Mouse (Mus musculus): ENCODE measurements at regions not wholly inside any gene's neighbourhood (a gene's known extent, or its start where the extent isn't known, plus 50 kb on each side); places are given as distances from the start of the nearest gene placed in this dataset.

DNA sequence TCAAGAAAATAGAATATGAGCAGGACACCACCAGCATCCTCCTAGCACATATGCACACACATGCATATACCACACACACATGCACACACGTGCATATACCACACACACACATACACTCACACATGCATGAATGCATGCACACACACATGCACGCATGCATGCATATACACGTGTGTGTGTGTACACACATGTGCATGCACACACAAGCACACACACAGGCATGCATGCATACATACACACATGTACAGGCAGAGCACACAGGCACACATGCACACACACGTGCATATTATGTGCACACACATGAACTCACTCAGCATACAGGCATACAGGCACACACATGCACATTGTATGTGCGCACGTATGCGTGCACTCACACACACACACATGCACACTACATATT, 275.7 kb upstream of the Sash1 start:
- no peak for DNase-seq

DNA sequence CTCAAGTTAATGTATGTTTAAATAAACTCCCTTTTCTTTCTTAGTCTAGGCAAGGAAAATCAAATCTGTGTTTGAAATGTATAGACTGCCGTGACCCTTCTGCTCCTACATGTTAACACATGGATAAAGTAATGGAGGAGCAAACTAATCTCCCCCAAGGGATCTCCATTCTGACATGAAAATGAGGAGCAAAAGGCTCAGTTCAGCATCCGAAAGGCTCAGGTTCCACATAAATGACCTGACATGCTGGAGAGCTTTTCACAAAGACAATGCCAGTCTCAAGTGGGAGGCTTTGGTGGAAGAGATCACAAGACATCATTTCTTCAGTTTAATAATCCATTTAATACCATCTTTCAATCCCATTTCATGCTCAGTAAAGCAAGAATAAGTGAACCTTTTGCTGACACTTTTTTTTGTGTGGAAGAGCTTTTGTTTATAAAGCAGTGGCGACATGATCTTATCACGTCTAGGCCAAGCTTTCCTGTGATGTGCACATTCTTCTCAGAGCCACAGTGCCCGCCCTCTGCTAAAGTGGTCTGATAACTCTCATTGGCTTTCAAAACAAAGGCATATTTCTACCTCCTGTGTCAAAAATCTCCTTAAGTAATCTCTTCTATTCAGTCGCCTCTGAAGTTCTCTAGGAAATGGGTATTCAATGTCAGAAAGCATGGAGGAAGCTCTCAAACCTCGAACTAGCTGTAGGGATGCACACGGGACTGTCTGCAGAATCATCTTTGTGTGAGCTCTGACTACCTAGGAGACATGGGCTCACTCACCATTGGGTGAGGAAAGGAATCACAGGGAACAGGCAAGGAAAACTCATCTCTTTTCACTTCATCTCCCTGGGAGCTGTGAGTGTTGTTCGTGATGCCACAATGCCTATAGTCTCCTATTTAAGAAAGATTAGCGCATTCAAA, 271.7 kb upstream of the Sash1 start:
- no peak for DNase-seq

DNA sequence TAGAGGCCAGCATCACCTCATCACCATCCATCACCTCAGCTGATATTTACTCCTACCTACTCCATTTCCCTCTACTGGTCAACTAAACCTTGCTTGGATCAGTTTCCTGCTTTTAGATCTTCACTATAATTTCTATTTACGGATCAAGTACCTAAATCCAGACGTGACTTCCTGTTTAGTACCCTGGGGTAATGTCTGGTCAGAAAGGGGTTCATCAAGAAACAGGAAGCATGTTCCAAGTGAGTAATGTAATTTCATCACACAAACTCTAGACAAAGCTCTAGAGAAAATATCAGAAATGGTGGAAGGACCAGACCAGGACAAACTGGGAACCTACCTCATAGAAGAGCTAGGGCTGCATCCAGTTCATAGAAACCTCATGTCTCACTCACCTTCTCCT, 250.2 kb upstream of the Sash1 start:
- DNase-seq = no peak

GRCm38 (mm10) chr10:9134293-9135021, 248.6 kb upstream of the Sash1 start:
- no peak for DNase-seq

GRCm38 (mm10) chr10:9130061-9130460, 244.2 kb upstream of the Sash1 start:
- DNase-seq = no peak

DNA sequence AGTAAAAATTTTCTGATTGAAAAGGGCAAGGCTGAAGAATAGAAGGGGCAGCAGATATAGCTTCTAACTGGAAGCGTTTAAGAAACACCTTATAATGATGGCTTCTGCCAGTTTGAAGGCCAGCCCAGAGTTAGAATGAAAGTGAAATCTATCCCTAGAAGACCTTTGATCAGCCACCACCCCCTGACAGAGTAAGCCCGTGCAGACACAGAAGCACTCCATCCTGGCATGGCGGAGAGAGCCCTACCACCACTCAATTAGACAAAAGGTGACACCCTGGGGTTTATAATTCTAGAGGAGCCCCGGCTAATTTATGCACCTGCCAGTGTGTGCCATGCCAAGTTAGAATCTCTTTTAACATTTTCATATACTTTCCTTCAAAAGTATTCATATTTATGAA, 233.4 kb upstream of the Sash1 start:
- no peak for DNase-seq

DNA sequence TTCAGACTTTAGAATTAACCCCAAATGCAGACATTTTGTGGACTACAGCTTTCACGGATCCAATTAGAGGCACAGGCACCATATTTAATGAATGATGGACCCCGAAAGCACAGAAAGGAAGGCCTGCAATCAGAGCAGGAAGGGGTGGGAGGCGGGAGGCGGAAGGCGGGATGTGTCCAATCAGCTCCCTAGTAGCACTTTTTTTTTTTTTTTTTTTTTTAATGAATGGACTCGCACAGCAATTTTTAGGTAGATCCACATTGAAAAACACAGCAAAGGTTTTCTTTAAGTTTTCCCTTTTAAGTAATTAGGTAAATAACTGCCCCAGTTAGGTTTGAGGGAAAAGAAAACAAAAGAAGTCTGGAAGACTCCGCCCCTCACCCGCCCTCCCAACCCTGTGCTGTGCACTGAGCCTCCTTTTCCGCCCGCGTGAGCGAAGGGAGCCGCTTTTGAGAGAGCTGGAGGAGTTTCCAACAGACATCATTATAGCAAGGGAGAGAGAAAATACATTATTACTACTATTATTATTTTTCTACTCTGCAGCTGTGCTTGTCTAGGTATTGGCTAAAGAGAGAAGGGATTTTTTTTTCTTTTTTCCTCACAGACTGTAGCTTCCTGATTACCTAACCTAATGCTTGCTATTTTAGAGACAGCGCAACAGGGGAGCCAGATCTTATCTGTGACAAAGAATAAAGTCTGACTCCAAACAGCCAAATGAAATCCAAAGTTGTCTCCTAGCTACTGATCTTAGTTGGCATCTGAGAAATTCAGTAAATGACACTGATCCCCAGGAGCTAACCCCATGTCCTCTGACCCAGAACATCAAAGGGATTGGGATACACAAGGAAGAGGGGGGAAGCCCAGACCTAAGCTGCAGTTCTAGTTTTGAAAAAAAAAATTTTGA, 232.0 kb upstream of the Sash1 start:
- peak; percentile 6 for DNase-seq

DNA sequence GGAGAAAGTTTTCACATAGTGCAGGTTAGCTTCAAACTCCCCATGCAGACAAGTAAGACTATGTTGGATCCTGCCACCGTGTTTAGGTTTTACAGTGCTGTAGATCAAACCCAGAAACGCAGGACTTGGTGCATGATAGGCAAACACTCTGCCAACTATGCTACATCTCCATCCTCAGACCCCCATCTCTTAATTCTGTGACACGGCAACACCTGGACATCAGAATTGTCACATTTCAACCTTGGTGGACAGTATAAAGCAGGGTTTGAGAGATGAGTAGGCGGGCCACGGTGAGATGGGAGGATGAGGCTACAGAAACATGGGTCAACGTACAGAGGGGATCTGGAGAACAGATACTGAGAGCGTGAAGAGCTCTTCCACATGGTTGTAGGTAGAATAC, 231.3 kb upstream of the Sash1 start:
- no peak for DNase-seq

GRCm38 (mm10) chr10:9113706-9114105, 227.8 kb upstream of the Sash1 start:
- no peak for DNase-seq

DNA sequence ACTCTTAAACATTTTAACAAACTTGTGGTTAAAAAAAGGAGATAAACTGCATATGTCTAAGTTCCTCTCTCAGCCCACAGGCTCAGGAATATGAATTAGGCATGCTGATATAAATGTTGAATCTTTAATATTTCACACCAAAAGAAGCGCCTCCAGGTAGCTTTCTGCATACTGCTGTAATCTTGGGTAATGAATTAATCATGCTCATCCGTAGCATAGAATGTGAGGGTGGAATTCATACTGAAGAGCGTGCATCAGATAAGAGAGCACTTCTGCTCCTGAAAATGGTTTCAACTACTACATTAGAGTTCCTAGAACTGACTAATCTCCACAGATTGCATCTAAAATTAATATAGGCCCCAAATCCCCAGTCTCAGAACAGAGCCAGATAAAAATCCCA, 225.2 kb upstream of the Sash1 start:
- DNase-seq = no peak

DNA sequence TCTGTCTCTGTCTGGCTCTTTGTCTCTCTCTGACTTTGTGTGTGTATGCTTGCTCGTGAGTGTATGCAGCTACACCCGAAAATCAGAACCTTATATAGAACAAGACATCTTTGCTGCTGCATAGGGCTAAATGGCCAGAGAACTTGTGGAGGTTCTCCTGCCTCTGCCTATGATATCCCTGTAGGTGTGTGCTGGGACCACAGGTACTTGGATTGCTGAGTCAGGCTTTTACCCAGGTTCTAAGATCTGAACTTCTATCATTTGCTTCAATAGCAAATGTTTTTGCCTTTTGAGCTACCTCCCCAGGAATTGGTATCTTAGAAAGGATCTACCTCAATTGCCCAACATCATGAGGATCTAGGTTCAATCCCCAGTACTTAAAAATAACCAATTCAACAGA, 210.3 kb upstream of the Sash1 start:
- DNase-seq = no peak

- no peak for DNase-seq
These were observed 209.3 kb upstream of the Sash1 start for GRCm38 (mm10) chr10:9095163-9095562.

DNA sequence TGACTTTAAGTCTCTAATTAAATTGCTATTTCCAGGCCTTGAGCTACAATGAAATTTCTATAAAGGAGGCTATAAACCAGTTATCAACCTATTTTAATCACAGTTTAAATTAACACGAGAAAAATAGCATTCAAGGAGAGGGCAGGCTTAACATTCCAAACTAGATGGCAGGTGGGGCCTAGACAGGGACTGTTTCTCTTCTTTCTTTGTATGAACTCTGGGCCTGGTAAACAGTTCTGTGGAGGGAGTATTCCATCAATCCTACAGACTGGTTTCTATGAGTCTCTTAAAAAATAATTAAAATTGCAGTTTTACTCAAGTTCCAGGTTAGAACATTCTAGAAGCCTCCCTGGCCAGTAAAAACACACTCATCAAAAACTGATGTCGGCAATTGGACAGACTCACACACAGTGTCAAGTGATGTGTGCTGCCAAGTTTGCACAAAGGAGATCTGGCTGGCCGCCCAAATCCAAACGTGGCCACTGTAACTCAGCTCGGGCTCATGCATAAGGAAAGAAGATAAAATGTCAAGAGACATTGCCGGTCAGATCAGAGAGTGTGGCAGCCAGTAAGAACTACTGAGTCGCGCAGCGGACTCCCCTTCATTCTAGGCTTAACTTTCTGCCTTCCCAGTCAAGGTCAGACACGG, 206.5 kb upstream of the Sash1 start:
- peak; percentile 40 for DNase-seq

- DNase-seq = no peak
These were observed 205.1 kb upstream of the Sash1 start for GRCm38 (mm10) chr10:9090961-9091360.

- no peak for DNase-seq
These were observed 202.0 kb upstream of the Sash1 start for GRCm38 (mm10) chr10:9087871-9088270.

GRCm38 (mm10) chr10:9087171-9087570, 201.3 kb upstream of the Sash1 start:
- DNase-seq = no peak

- DNase-seq = no peak
These were observed 200.8 kb upstream of the Sash1 start for GRCm38 (mm10) chr10:9086666-9087065.

- DNase-seq = no peak
These were observed 199.6 kb upstream of the Sash1 start for GRCm38 (mm10) chr10:9085441-9085840.

DNA sequence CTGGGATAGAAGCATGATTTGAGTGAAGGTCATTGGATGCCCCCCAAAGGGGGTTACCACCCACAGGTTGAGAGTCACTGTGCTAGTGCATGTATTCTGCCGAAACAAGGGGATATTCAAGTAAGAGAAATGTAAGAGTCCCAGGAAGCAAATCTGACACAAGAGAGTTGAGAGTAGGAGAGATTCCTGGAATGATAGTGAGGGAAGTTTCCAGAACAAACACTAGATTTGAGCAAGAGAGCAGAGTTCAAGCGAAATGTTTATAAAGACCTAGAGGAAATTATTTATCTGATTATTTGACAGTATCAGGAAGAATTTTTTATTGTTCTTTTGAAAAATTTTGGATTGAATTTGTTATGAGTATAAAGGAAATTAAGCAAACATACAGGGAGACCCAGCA, 189.0 kb upstream of the Sash1 start:
- no peak for DNase-seq

- peak; percentile 56 for DNase-seq
These were observed 185.8 kb upstream of the Sash1 start for GRCm38 (mm10) chr10:9071630-9072029.

- DNase-seq = no peak
These were observed 183.8 kb upstream of the Sash1 start for GRCm38 (mm10) chr10:9069608-9070190.

GRCm38 (mm10) chr10:9066566-9066965, 180.7 kb upstream of the Sash1 start:
- no peak for DNase-seq

All from lung, postnatal 10 days (tissue).